Mouse (Mus musculus) limb, embryonic 14.5 days (tissue): ENCODE results near the gene Amh. TPM values are rescaled to one million over a fixed set of nuclear protein-coding genes. Genes with fewer than 3 reads are reported as not detected.

Source experiments
- ATAC-seq: fragments of 200-750 bp; cut with Nextera tagmentation; 2 replicates; pipeline ENCODE4 v1.8.0; 2017; ENCODE audit warnings: low read depth, moderate number of reproducible peaks, moderate TSS enrichment; ENCODE audit not compliant: low FRiP score
- DNase-seq: peaks from one replicate; pipeline ENCODE4 v3.0.0-alpha.2; 2015; ENCODE audit warnings: low spot score
- H3K27ac ChIP-seq: fragments of 300-500 bp; sonication (generic); replicated peaks from 2 replicates; pipeline ENCODE4 v1.5.1; 2014; ENCODE audit warnings: low read depth, mild to moderate bottlenecking, low read length, moderate library complexity, mixed read lengths
- H3K27me3 ChIP-seq: fragments of 300-500 bp; sonication (generic); 2 replicates; pipeline ENCODE4 v1.6.1; 2014; ENCODE audit warnings: low read length, mixed read lengths; ENCODE audit not compliant: control insufficient read depth, insufficient read depth
- H3K36me3 ChIP-seq: fragments of 300-500 bp; sonication (generic); 2 replicates; pipeline ENCODE4 v1.6.1; 2014; ENCODE audit warnings: mild to moderate bottlenecking, low read length, moderate library complexity, mixed read lengths; ENCODE audit not compliant: control insufficient read depth, insufficient read depth
- H3K4me1 ChIP-seq: fragments of 300-500 bp; sonication (generic); 2 replicates; pipeline ENCODE4 v1.6.1; 2014; ENCODE audit warnings: antibody characterized with exemption, low read length, mixed read lengths; ENCODE audit not compliant: control insufficient read depth, insufficient read depth
- H3K4me2 ChIP-seq: fragments of 300-500 bp; sonication (generic); replicated peaks from 2 replicates; pipeline ENCODE4 v1.6.1; 2014; ENCODE audit warnings: low read depth, mild to moderate bottlenecking, low read length, moderate library complexity; ENCODE audit not compliant: severe bottlenecking
- H3K4me3 ChIP-seq: fragments of 300-500 bp; sonication (generic); replicated peaks from 2 replicates; pipeline ENCODE4 v1.5.1; 2014; ENCODE audit warnings: low read length
- H3K9ac ChIP-seq: fragments of 300-500 bp; sonication (generic); 2 replicates; pipeline ENCODE4 v1.6.1; 2014; ENCODE audit warnings: mild to moderate bottlenecking, low read depth, low read length, moderate library complexity; ENCODE audit not compliant: severe bottlenecking
- H3K9me3 ChIP-seq: fragments of 300-500 bp; sonication (generic); 2 replicates; pipeline ENCODE4 v1.6.1; 2016; ENCODE audit warnings: low read length; ENCODE audit not compliant: control insufficient read depth
- POLR2A ChIP-seq: fragments of 200-500 bp; IDR thresholded peaks from 2 replicates; pipeline ENCODE4 v1.8.0; 2012; ENCODE audit warnings: inconsistent platforms, mild to moderate bottlenecking, moderate library complexity, borderline replicate concordance; ENCODE audit not compliant: insufficient read depth, insufficient read length; ENCODE audit errors: extremely low read depth
- WGBS: fragments of 180-500 bp; shearing (Covaris S2); extraction: QIAGEN DNeasy Blood & Tissue Kit; methylation state at CpG from one replicate; pipeline ENCODE4 v1.1.7; 2014; 5-methylcytosine and 5-hydroxymethylcytosine counted together
- polyA plus RNA-seq, 2 experiments: library from polyadenylated mRNA; depleted of rRNA in 1 of 2; stranded (reverse) in 1 of 2; unstranded in 1 of 2; fragments of >200 nt; fragmentation: Nextera tagmentation in 1 of 2; extraction: Ambion mirVana in 1 of 2; gene quantifications; 2 replicates each; pipeline versions ENCODE4 v1.2.1 to v1.2.3; 2012 to 2014

Gene Amh
- polyA plus RNA-seq, 2 experiments = 1.0 TPM; not detected in 1

GRCm38 (mm10) chr10:80793033-80793784 is 11.8 kb upstream of the Amh start:
- H3K4me1 ChIP-seq = peaks cover 8% of the 10 kb centered on the region
- no peak overlapping the region for H3K4me3 ChIP-seq
- ATAC-seq = no peak
- DNase-seq = no peak
- H3K27me3 ChIP-seq = no peaks in the 10 kb centered on the region
- H3K27ac ChIP-seq = no peak overlapping the region
- peaks cover 86% of the 10 kb centered on the region for H3K36me3 ChIP-seq
- TF ChIP-seq POLR2A = no peak
- WGBS = 82% methylated on average over 13 of the region's 13 CpGs
- H3K9me3 ChIP-seq = no peaks in the 10 kb centered on the region
- no peak overlapping the region for H3K9ac ChIP-seq
- no peak overlapping the region for H3K4me2 ChIP-seq

GRCm38 (mm10) chr10:80793803-80794202 is 11.2 kb upstream of the Amh start:
- no peak overlapping the region for H3K9ac ChIP-seq
- no peak overlapping the region for H3K4me3 ChIP-seq
- no peak overlapping the region for H3K27ac ChIP-seq
- H3K4me1 ChIP-seq = peaks cover 8% of the 10 kb centered on the region
- DNase-seq (no peak), ATAC-seq (no peak)
- TF ChIP-seq POLR2A = no peak
- H3K4me2 ChIP-seq = no peak overlapping the region
- no peaks in the 10 kb centered on the region for H3K9me3 ChIP-seq
- peaks cover 80% of the 10 kb centered on the region for H3K36me3 ChIP-seq
- no peaks in the 10 kb centered on the region for H3K27me3 ChIP-seq
- 91% methylated on average over 4 of the region's 4 CpGs for WGBS

- ATAC-seq = no peak
- no peak for TF ChIP-seq POLR2A
- H3K4me3 ChIP-seq = no peak overlapping the region
- H3K4me1 ChIP-seq = peaks cover 8% of the 10 kb centered on the region
- no peak overlapping the region for H3K9ac ChIP-seq
- no peak for DNase-seq
- H3K9me3 ChIP-seq = no peaks in the 10 kb centered on the region
- 91% methylated on average over 8 of the region's 8 CpGs for WGBS
- H3K27me3 ChIP-seq = no peaks in the 10 kb centered on the region
- peaks cover 72% of the 10 kb centered on the region for H3K36me3 ChIP-seq
- no peak overlapping the region for H3K27ac ChIP-seq
- no peak overlapping the region for H3K4me2 ChIP-seq
Observed at GRCm38 (mm10) chr10:80794750-80795149, 10.3 kb upstream of the Amh start.

- Histone ChIP-seq H3K9me3 (no peaks in the 10 kb centered on the region), H3K27ac (no peak overlapping the region), H3K36me3 (peaks cover 68% of the 10 kb centered on the region), H3K4me1 (peaks cover 8% of the 10 kb centered on the region), H3K27me3 (no peaks in the 10 kb centered on the region), H3K9ac (peak overlapping the region; percentile 97), H3K4me3 (peak overlapping the region; percentile 94), H3K4me2 (peak overlapping the region; percentile 77)
- no peak for DNase-seq
- ATAC-seq = no peak
- no peak for TF ChIP-seq POLR2A
- 86% methylated on average over 9 of the region's 9 CpGs for WGBS
Observed at GRCm38 (mm10) chr10:80796307-80796848, 8.7 kb upstream of the Amh start.

GRCm38 (mm10) chr10:80797186-80798149 is 7.6 kb upstream of the Amh start:
- ATAC-seq (peak; percentile 54), DNase-seq (peak; percentile 55)
- H3K4me1 ChIP-seq = peaks cover 8% of the 10 kb centered on the region
- H3K4me2 ChIP-seq = peak overlapping the region; percentile 77
- no peaks in the 10 kb centered on the region for H3K27me3 ChIP-seq
- H3K4me3 ChIP-seq = peak overlapping the region; percentile 94
- H3K9ac ChIP-seq = peak overlapping the region; percentile 97
- 3% methylated on average over 59 of the region's 59 CpGs for WGBS
- TF ChIP-seq POLR2A = no peak
- no peaks in the 10 kb centered on the region for H3K9me3 ChIP-seq
- H3K27ac ChIP-seq = peak overlapping the region; percentile 95
- H3K36me3 ChIP-seq = peaks cover 68% of the 10 kb centered on the region
